Mouse (Mus musculus) forebrain, embryonic 11.5 days (tissue): ENCODE data around the gene Olfr633. TPM values are rescaled to one million over a fixed set of nuclear protein-coding genes. Genes with fewer than 3 reads are reported as not detected.
"Not testable (repeated sequence)": the region's sequence is repeated elsewhere in the genome, so short reads cannot be mapped to it uniquely, and the experiment has no call there.

Source experiments
- ATAC-seq: fragments of 200-750 bp; cut with Nextera tagmentation; replicated peaks from 2 replicates; pipeline ENCODE4 v1.8.0; 2017; ENCODE audit warnings: moderate TSS enrichment; ENCODE audit not compliant: low FRiP score
- DNase-seq: peaks from one replicate; pipeline ENCODE4 v3.0.0-alpha.2; 2017; ENCODE audit warnings: low spot score
- H3K27ac ChIP-seq: fragments of 300-500 bp; sonication (generic); 2 replicates; pipeline ENCODE4 v1.5.1; 2014; ENCODE audit warnings: low read depth, low read length
- H3K27me3 ChIP-seq: fragments of 300-500 bp; sonication (generic); 2 replicates; pipeline ENCODE4 v1.6.1; 2014; ENCODE audit warnings: mild to moderate bottlenecking, low read length, mixed read lengths; ENCODE audit not compliant: control insufficient read depth, insufficient read depth
- H3K36me3 ChIP-seq: fragments of 300-500 bp; sonication (generic); 2 replicates; pipeline ENCODE4 v1.6.1; 2014; ENCODE audit warnings: mild to moderate bottlenecking, low read length, moderate library complexity, mixed read lengths; ENCODE audit not compliant: control insufficient read depth, insufficient read depth
- H3K4me1 ChIP-seq: fragments of 300-500 bp; sonication (generic); replicated peaks from 2 replicates; pipeline ENCODE4 v1.6.1; 2014; ENCODE audit warnings: low read length, mixed read lengths; ENCODE audit not compliant: control insufficient read depth, insufficient read depth
- H3K4me2 ChIP-seq: fragments of 300-500 bp; sonication (generic); 2 replicates; pipeline ENCODE4 v1.6.1; 2014; ENCODE audit warnings: low read depth, mild to moderate bottlenecking, low read length, moderate library complexity, mixed read lengths; ENCODE audit not compliant: severe bottlenecking
- H3K4me3 ChIP-seq: fragments of 300-500 bp; sonication (generic); 2 replicates; pipeline ENCODE4 v1.5.1; 2014; ENCODE audit warnings: low read depth, low read length
- H3K9ac ChIP-seq: fragments of 300-500 bp; sonication (generic); 2 replicates; pipeline ENCODE4 v1.6.1; 2014; ENCODE audit warnings: low read length
- H3K9me3 ChIP-seq: fragments of 300-500 bp; sonication (generic); 2 replicates; pipeline ENCODE4 v1.6.1; 2016; ENCODE audit warnings: low read length, mixed read lengths; ENCODE audit not compliant: control insufficient read depth
- WGBS: fragments of 180-500 bp; shearing (Covaris S2); extraction: QIAGEN DNeasy Blood & Tissue Kit; methylation state at CpG from one replicate; pipeline ENCODE4 v1.1.7; 2014; 5-methylcytosine and 5-hydroxymethylcytosine counted together
- polyA plus RNA-seq: library from polyadenylated mRNA; unstranded; fragments of >200 nt; fragmentation: Nextera tagmentation; extraction: Ambion mirVana; gene quantifications from 2 replicates; pipeline ENCODE4 v1.2.1, GENCODE M21; 2014

Gene Olfr633
- polyA plus RNA-seq, result not detected in 2 replicates

DNA sequence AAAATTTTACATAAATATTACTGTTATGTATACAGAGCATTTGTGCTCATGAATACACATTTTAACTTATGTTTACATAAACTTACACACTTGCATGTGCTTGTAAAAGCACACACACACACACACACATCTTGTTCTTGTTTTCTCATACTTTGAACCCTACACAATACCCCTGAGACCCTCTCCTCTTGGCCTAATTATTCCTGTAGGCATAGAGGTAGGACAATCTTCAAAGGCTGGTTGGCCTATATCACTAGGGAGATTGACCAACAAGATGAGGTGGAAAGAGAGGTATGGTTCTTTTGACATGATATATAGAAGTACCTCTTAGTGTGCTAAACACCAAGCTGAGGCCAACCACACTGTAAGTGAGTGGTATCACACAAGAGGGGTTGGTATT, at the start of gene Olfr633:
TSS of gene Olfr633 (plus strand) at position 301 of the 400 bp plus-strand sequence.
- Histone ChIP-seq H3K27me3 (no peaks in the 10 kb centered on the region), H3K4me3 (no peak within 1 kb of the TSS), H3K9me3 (no peaks in the 10 kb centered on the region), H3K4me1 (no peaks in the 10 kb centered on the region), H3K9ac (no peak within 1 kb of the TSS), H3K36me3 (no peaks in the 10 kb centered on the region), H3K27ac (no peak within 1 kb of the TSS), H3K4me2 (no peak within 1 kb of the TSS)
- ATAC-seq (no peak), DNase-seq (no peak)

DNA sequence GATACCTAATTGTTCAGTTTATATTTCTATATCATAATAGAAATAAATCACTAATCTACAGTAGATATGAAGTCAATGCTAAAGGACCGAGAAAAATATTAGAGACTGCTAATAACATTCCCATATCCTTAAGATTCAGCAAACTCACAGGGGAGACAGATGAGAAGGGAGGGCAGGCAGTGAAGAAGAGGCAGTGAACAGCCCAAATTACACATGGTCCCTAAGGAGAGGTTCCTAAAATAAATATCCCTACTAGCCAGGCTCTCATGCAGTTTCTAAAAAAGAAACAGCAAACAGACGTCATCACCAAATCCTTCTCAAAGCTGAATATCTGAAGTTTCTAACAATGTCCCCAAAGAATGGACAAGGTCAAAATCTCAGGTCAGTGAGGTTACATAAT, 41.0 kb upstream of the Olfr633 start, which contains the start of gene Olfr65:
TSS of gene Olfr65 (plus strand) at position 301 of the 400 bp plus-strand sequence.
- ATAC-seq, result no peak
- H3K9me3 ChIP-seq, result no peaks in the 10 kb centered on the region; the same call in 1 of the 2 replicates
- WGBS, result 88% methylated on average over 2 of the region's 2 CpGs
- no peaks in the 10 kb centered on the region for H3K36me3 ChIP-seq
- no peak for DNase-seq
- H3K27me3 ChIP-seq, result no peaks in the 10 kb centered on the region
- no peak within 1 kb of the TSS for H3K9ac ChIP-seq
- H3K4me1 ChIP-seq, result no peaks in the 10 kb centered on the region
- H3K27ac ChIP-seq, result no peak within 1 kb of the TSS
- H3K4me2 ChIP-seq, result no peak within 1 kb of the TSS
- H3K4me3 ChIP-seq, result no peak within 1 kb of the TSS

DNA sequence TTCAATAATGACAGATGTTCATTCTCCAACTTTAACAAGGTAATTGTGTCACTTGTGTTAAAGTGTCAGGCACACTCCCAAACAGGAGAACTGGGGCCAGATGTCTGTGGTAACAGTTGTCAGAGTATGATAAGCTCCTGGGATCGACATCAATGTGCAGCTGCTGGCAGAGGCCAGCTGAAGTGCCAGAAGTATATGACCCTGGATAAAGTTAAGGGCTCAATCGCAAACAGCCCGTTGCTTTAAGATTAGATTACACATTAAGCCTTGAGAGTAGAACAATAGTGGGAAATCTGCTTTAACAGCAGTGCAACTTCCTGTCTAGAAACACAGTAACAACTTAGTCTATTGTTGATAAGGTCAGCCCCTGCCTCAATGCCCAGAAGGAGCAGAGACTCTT, 34.2 kb upstream of the Olfr633 start:
- no peaks in the 10 kb centered on the region for H3K9me3 ChIP-seq
- no peak overlapping the region for H3K4me2 ChIP-seq
- no peaks in the 10 kb centered on the region for H3K4me1 ChIP-seq
- no peak for ATAC-seq
- WGBS, result 53% methylated on average over 3 of the region's 3 CpGs
- DNase-seq, result no peak
- no peak overlapping the region for H3K4me3 ChIP-seq
- no peaks in the 10 kb centered on the region for H3K27me3 ChIP-seq
- no peak overlapping the region for H3K9ac ChIP-seq
- H3K27ac ChIP-seq, result no peak overlapping the region
- no peaks in the 10 kb centered on the region for H3K36me3 ChIP-seq

DNA sequence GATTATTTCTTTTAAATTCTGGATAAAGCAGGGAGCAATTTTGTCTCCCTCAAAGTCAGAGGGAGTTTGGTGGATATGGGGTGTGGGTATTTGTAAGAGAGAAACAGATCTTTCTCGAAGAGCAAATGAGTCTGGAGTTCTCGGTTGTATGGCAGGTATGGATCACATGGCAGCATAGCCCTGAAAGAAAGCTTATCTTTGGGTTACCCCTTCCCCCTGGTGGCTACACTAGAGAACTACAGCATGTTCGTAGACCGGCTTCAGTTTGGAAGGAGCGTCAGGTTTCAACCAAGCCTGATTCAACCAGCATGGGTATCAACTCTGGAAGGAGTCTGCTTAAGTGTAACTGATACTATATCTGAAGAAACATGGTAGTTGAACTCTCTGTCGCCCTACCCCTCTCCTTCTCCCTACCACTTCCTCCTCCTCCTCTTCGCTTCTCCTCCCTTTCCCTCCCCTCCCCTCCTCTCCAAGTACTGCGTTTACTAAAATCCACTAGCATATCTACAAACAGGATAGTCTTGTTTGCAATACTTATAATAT, 31.2 kb upstream of the Olfr633 start:
- 39% methylated on average over 8 of the region's 8 CpGs for WGBS
- H3K9ac ChIP-seq, result no peak overlapping the region
- no peaks in the 10 kb centered on the region for H3K36me3 ChIP-seq
- ATAC-seq (no peak), DNase-seq (no peak)
- H3K4me2 ChIP-seq, result no peak overlapping the region
- no peaks in the 10 kb centered on the region for H3K4me1 ChIP-seq
- no peaks in the 10 kb centered on the region for H3K27me3 ChIP-seq
- H3K9me3 ChIP-seq, result no peaks in the 10 kb centered on the region
- H3K27ac ChIP-seq, result no peak overlapping the region
- H3K4me3 ChIP-seq, result no peak overlapping the region

DNA sequence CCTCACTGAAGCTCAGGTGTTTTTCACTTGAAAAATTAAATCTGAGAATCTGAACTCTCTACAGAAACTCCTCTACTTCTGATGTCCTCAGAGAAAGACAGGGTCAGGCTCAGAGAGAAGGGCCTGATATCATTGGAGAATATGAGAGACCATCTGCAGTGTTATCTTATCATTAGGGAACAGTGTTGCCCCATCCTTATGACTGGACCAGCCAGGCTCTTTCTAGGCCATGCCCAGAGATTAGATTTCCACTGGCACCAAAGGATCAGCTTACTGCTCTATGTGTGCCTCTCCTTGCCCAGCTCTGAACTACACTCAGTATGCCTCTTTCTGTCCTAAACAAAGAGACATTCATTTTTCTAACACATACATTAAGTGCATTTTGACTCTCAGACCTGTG, 28.9 kb upstream of the Olfr633 start:
- no peak overlapping the region for H3K27ac ChIP-seq
- DNase-seq (no peak), ATAC-seq (0 out of 2 replicates have a peak, but pooled peaks have one; percentile 18)
- no peaks in the 10 kb centered on the region for H3K9me3 ChIP-seq
- no peak overlapping the region for H3K9ac ChIP-seq
- H3K4me3 ChIP-seq, result no peak overlapping the region
- H3K4me2 ChIP-seq, result no peak overlapping the region
- H3K4me1 ChIP-seq, result no peaks in the 10 kb centered on the region
- no peaks in the 10 kb centered on the region for H3K36me3 ChIP-seq
- H3K27me3 ChIP-seq, result no peaks in the 10 kb centered on the region

DNA sequence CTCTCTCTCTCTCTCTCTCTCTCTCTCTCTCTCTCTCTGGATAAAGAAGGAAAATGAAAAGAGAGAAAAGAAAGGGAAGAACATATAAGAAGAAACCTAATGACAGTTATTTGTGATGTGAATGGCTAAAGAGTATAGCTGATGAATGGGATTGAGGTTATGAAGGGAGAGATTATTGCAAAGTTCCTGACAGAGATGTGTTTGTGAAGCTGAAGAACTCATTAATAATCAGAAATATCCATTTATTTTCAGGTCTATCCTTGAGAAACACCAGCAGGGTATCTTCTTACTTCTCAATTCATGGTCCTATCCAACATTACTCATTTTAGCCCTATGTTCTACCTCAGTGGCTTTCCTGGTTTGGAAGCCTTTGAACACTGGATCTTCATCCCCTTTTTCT, 15.7 kb upstream of the Olfr633 start, which contains the start of gene Olfr631:
TSS of gene Olfr631 (plus strand) at position 301 of the 400 bp plus-strand sequence.
- Histone ChIP-seq H3K36me3 (no peaks in the 10 kb centered on the region), H3K27me3 (no peaks in the 10 kb centered on the region), H3K9ac (no peak within 1 kb of the TSS), H3K4me2 (no peak within 1 kb of the TSS), H3K4me3 (no peak within 1 kb of the TSS), H3K27ac (no peak within 1 kb of the TSS), H3K9me3 (no peaks in the 10 kb centered on the region), H3K4me1 (no peaks in the 10 kb centered on the region)
- ATAC-seq, result no peak
- no peak for DNase-seq

DNA sequence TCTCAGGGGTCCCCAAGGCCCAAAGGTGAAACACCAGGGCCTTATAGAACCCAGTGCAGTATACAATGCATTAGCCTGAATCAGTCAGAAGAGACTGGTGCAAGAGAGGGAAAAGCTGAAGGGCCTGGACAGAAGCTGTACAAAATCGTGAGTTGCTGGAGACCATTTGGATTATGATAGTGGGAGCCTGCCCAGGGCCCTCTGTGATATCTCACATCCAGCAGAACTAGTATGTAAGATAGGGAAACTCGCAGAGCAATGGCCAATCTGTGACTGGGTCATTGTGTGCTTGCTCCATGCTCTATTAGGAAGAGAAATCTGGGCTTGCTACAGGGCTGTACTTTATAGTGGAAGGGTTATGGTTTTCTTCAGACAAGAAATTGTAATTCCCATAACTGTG, 10.0 kb upstream of the Olfr633 start, which contains the start of gene Olfr632:
TSS of gene Olfr632 (plus strand) at position 84 of the 400 bp plus-strand sequence.
- Histone ChIP-seq H3K9ac (no peak within 1 kb of the TSS), H3K27ac (no peak within 1 kb of the TSS), H3K4me3 (no peak within 1 kb of the TSS), H3K4me1 (no peaks in the 10 kb centered on the region), H3K4me2 (no peak within 1 kb of the TSS), H3K36me3 (no peaks in the 10 kb centered on the region), H3K27me3 (no peaks in the 10 kb centered on the region), H3K9me3 (no peaks in the 10 kb centered on the region)
- 75% methylated on average over 2 of the region's 2 CpGs for WGBS
- ATAC-seq (no peak), DNase-seq (no peak)

DNA sequence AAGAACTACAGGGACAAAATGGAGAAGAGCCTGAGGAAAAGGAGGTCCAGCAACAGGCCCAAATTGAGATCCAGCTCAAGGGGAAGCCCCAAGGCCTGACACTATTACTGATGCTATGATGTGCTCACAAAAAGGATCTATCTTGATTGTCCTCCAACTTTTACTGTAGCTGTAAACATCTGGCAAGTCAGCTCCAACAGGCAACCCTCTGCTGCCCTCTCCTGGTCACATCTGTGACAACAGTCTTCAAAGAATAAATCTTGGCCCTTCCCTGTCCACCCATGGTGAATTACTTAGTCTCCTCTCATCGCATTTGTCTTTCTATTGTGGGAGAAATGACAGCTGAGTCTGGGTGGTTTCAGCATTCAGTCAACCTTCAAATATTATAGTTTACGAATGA, 1.5 kb upstream of the Olfr633 start:
- Histone ChIP-seq H3K27me3 (no peaks in the 10 kb centered on the region), H3K27ac (no peak overlapping the region), H3K4me3 (no peak overlapping the region), H3K4me1 (no peaks in the 10 kb centered on the region), H3K36me3 (no peaks in the 10 kb centered on the region), H3K4me2 (no peak overlapping the region), H3K9me3 (no peaks in the 10 kb centered on the region), H3K9ac (no peak overlapping the region)
- WGBS, result 28% methylated on average over 2 of the region's 2 CpGs
- peak; percentile 79 for DNase-seq
- ATAC-seq, result 0 out of 2 replicates have a peak, but pooled peaks have one; percentile 61

DNA sequence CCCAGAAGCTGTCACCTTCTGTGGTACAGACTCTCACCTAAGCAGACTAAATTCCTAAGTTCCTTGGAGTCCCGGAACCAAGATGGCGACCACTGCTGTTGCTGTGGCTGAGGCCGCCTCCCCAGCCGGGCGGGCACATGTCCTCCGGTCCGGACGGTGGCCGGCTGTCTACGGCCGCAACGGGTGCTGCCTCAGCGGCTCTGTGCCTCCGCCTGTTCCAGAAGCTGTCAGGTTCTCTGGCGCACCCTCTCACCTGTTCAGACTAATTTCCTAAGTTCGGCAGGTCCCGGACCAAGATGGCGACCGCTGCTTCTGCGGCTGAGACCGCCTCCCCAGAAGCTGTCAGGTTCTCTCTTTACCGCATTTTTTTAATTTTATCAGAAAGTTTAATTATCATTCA, 22.6 kb downstream of the Olfr633 start:
- H3K9ac ChIP-seq, H3K27ac ChIP-seq, H3K4me2 ChIP-seq, ATAC-seq, H3K9me3 ChIP-seq, H3K27me3 ChIP-seq, H3K36me3 ChIP-seq, H3K4me1 ChIP-seq, DNase-seq, H3K4me3 ChIP-seq: not testable (repeated sequence)
- 96% methylated on average over 22 of the region's 22 CpGs for WGBS
